Mouse (Mus musculus) forebrain, embryonic 15.5 days (tissue): Measurements from ENCODE around the gene Zfp184. TPM values are rescaled to one million over a fixed set of nuclear protein-coding genes. Genes with fewer than 3 reads are reported as not detected.
A peak's percentile ranks its signal among the peaks of the same experiment; 100 is the strongest.

Experiments used
- ATAC-seq: fragments of 200-750 bp; cut with Nextera tagmentation; replicated peaks from 2 replicates; pipeline ENCODE4 v1.8.0; 2017; ENCODE audit warnings: mild to moderate bottlenecking, moderate TSS enrichment, moderate library complexity
- H3K27ac ChIP-seq: fragments of 300-500 bp; sonication (generic); replicated peaks from 2 replicates; pipeline ENCODE4 v1.5.1; 2015; ENCODE audit warnings: mild to moderate bottlenecking, inconsistent platforms
- H3K27me3 ChIP-seq: fragments of 300-500 bp; sonication (generic); 2 replicates; pipeline ENCODE4 v1.6.1; 2015; ENCODE audit warnings: inconsistent platforms
- H3K36me3 ChIP-seq: fragments of 300-500 bp; sonication (generic); 2 replicates; pipeline ENCODE4 v1.6.1; 2015; ENCODE audit warnings: mild to moderate bottlenecking, inconsistent platforms
- H3K4me1 ChIP-seq: fragments of 300-500 bp; sonication (generic); 2 replicates; pipeline ENCODE4 v1.6.1; 2015; ENCODE audit warnings: inconsistent platforms
- H3K4me2 ChIP-seq: fragments of 300-500 bp; sonication (generic); replicated peaks from 2 replicates; pipeline ENCODE4 v1.6.1; 2015; ENCODE audit warnings: mild to moderate bottlenecking, inconsistent platforms
- H3K4me3 ChIP-seq: fragments of 300-500 bp; sonication (generic); 2 replicates; pipeline ENCODE4 v1.5.1; 2015; ENCODE audit warnings: mild to moderate bottlenecking, inconsistent platforms
- H3K9ac ChIP-seq: fragments of 300-500 bp; sonication (generic); replicated peaks from 2 replicates; pipeline ENCODE4 v1.6.1; 2015; ENCODE audit warnings: mild to moderate bottlenecking, inconsistent platforms
- H3K9me3 ChIP-seq: fragments of 300-500 bp; sonication (generic); 2 replicates; pipeline ENCODE4 v1.6.1; 2016; ENCODE audit warnings: inconsistent platforms
- WGBS: fragments of 180-500 bp; shearing (Covaris S2); methylation state at CpG from one replicate; pipeline ENCODE4 v1.1.7; 2015; ENCODE audit warnings: mixed read lengths; 5-methylcytosine and 5-hydroxymethylcytosine counted together
- polyA plus RNA-seq: library from polyadenylated mRNA; unstranded; fragments of >200 nt; fragmentation: Nextera tagmentation; extraction: Ambion mirVana; gene quantifications from 2 replicates; pipeline ENCODE4 v1.2.1, GENCODE M21; 2015

Zfp184 gene
- polyA plus RNA-seq, 1 experiment from 2014 or later: 24.7 TPM

DNA sequence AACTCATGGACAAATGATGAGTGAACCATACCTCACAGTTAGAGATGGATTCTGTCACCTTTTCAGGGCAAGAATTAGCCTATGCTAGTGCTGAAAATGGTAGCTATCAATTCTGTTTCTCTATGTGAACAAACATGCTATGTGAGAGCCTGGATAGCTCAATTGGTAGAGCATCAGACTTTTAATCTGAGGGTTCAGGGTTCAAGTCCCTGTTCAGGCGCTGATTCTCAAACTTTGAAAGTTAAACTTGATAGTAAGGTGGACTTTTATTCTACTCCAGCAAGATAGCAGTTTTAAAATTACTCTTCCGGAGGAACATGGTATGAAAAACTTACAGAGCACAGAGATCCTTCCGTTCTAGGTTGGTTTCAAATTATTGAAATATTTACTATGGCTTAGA, 26.7 kb downstream of the Zfp184 start:
- no peak overlapping the region for H3K4me3 ChIP-seq
- H3K27ac ChIP-seq: no peak overlapping the region
- H3K9ac ChIP-seq: no peak overlapping the region
- no peaks in the 10 kb centered on the region for H3K4me1 ChIP-seq
- H3K4me2 ChIP-seq: no peak overlapping the region
- no peaks in the 10 kb centered on the region for H3K36me3 ChIP-seq
- no peaks in the 10 kb centered on the region for H3K9me3 ChIP-seq
- no peaks in the 10 kb centered on the region for H3K27me3 ChIP-seq
- no peak for ATAC-seq
- WGBS: 35% methylated on average over 3 of the region's 3 CpGs

- ATAC-seq: peak; percentile 91
- Histone ChIP-seq H3K27ac (peak overlapping the region; percentile 96), H3K36me3 (no peaks in the 10 kb centered on the region), H3K4me1 (no peaks in the 10 kb centered on the region), H3K9ac (peak overlapping the region; percentile 88), H3K27me3 (0 out of 2 replicates have a peak, but pooled peaks cover 3% of the 10 kb centered on the region), H3K4me3 (peak overlapping the region; percentile 70), H3K4me2 (peak overlapping the region; percentile 40), H3K9me3 (no peaks in the 10 kb centered on the region)
- WGBS: under 1% methylated on average over 23 of the region's 23 CpGs
These were observed 29.4 kb downstream of the Zfp184 start for GRCm38 (mm10) chr13:21974221-21974725.

GRCm38 (mm10) chr13:21974726-21975473, 30.0 kb downstream of the Zfp184 start:
- no peaks in the 10 kb centered on the region for H3K4me1 ChIP-seq
- 0 out of 2 replicates have a peak, but pooled peaks cover 7% of the 10 kb centered on the region for H3K27me3 ChIP-seq
- peak overlapping the region; percentile 88 for H3K9ac ChIP-seq
- ATAC-seq: peak; percentile 97
- H3K9me3 ChIP-seq: no peaks in the 10 kb centered on the region
- H3K36me3 ChIP-seq: no peaks in the 10 kb centered on the region
- peak overlapping the region; percentile 96 for H3K27ac ChIP-seq
- H3K4me3 ChIP-seq: peak overlapping the region; percentile 70
- H3K4me2 ChIP-seq: peak overlapping the region; percentile 40
- 4% methylated on average over 20 of the region's 20 CpGs for WGBS

DNA sequence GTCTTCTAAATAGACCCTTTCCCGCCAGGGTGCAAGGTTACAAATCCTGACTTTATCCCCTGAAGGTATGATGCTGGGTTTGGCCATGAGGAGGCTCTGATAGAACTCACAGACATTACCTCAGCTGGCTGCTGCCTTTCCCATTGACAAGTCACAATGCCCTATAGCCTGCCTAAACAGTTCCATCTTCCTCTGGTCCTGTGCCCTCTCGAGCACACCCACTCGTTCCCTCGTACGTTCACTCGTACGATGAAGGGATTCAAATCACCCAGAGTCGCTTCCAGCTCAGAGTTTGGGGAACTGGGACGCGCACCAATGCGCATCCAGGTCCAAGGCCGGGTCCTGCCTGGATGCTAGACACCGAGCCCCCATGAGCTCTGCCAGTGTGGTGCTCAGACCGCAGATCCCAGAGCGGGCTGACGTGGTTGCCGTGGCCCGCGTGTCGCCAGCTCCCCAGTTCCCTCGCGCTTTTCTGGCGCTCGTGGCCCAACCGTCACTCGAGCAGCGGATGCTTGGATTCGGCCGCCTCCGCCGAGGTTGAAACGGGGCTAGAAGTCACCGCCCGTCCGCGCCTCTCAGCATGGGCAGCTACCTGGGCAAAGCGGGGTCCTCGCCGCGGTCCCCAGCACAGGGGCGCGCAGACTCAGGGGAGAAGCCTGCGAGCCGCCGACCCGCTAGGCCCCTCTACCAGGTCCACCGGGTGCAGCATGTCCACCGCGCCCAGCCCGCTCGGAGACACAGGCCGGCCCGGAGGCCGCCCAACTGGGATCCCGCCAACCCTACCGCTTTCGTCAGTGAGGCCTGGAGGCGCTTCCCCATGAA, 36.3 kb downstream of the Zfp184 start, which contains the start of gene Pom121l2:
Pom121l2 (plus strand) TSS at position 214 of the 822 bp plus-strand sequence.
- peak within 1 kb of the TSS; percentile 62 for H3K9ac ChIP-seq
- H3K9me3 ChIP-seq: no peaks in the 10 kb centered on the region
- no peak within 1 kb of the TSS for H3K27ac ChIP-seq
- no peaks in the 10 kb centered on the region for H3K36me3 ChIP-seq
- H3K27me3 ChIP-seq: peaks cover 49% of the 10 kb centered on the region
- peak within 1 kb of the TSS; percentile 52 for H3K4me3 ChIP-seq
- peak within 1 kb of the TSS; percentile 91 for H3K4me2 ChIP-seq
- peak; percentile 77 for ATAC-seq
- H3K4me1 ChIP-seq: peaks cover 12% of the 10 kb centered on the region
- under 1% methylated on average over 58 of the region's 58 CpGs for WGBS

- peaks cover 51% of the 10 kb centered on the region for H3K27me3 ChIP-seq
- 8% methylated on average over 17 of the region's 17 CpGs for WGBS
- no peak; the same call in 1 of the 2 replicates for ATAC-seq
These were observed 36.9 kb downstream of the Zfp184 start for GRCm38 (mm10) chr13:21981803-21982193.

DNA sequence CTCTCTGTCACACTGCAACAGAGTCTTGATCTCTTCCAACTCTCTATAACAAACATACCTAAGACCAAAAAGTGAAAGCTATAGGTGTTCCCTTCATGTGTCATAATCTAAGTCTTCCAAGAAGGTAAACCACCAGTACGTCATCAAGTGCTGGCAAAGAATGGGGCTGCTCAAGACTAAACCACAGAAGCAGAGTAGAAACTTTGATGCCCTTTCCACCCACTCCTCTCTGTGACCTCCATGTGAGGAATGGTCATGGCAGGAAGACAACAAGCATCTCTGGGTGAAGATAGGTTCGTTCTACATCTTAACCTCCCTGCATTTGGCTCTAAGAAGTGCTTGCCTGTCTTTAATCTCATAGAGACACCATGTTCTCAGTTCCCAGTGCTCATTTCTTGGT, 39.6 kb downstream of the Zfp184 start:
- H3K27me3 ChIP-seq: peaks cover 47% of the 10 kb centered on the region
- no peaks in the 10 kb centered on the region for H3K9me3 ChIP-seq
- peaks cover 12% of the 10 kb centered on the region for H3K4me1 ChIP-seq
- no peak overlapping the region for H3K9ac ChIP-seq
- no peaks in the 10 kb centered on the region for H3K36me3 ChIP-seq
- no peak overlapping the region for H3K27ac ChIP-seq
- no peak overlapping the region for H3K4me2 ChIP-seq
- ATAC-seq: no peak
- H3K4me3 ChIP-seq: no peak overlapping the region
- 84% methylated on average over 2 of the region's 2 CpGs for WGBS

More at GRCm38 (mm10) chr13:21981803-21982193, 36.9 kb downstream of the Zfp184 start:
- Histone ChIP-seq H3K4me3 (peak overlapping the region; percentile 52), H3K27ac (no peak overlapping the region), H3K9me3 (no peaks in the 10 kb centered on the region), H3K36me3 (no peaks in the 10 kb centered on the region), H3K4me2 (peak overlapping the region; percentile 91), H3K4me1 (peaks cover 12% of the 10 kb centered on the region), H3K9ac (peak overlapping the region; percentile 62)

DNA sequence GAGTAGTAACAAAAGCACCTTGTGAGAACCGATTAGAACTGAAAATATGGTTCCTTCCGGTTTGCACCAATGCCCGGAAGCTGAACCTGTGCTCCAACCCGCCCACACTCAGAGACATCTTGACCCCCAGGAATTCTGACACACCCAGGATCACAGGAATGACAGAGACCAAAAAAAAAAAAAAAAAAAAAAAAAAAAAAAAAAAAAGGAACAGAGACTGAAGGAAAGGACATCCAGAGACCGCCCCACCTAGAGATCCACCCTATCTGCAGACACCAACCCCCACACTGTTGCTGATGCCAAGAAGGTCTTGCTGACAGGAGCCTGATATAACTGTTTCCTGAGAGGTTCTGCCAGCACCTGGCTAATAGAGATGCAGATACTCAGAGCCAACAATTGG, 47.7 kb downstream of the Zfp184 start:
- Histone ChIP-seq H3K4me1 (peaks cover 19% of the 10 kb centered on the region), H3K9me3 (no peaks in the 10 kb centered on the region), H3K27me3 (peaks cover 43% of the 10 kb centered on the region), H3K36me3 (no peaks in the 10 kb centered on the region), H3K9ac (no peak overlapping the region), H3K4me2 (no peak overlapping the region), H3K27ac (no peak overlapping the region), H3K4me3 (no peak overlapping the region)
- 85% methylated on average over 5 of the region's 5 CpGs for WGBS
- no peak for ATAC-seq

DNA sequence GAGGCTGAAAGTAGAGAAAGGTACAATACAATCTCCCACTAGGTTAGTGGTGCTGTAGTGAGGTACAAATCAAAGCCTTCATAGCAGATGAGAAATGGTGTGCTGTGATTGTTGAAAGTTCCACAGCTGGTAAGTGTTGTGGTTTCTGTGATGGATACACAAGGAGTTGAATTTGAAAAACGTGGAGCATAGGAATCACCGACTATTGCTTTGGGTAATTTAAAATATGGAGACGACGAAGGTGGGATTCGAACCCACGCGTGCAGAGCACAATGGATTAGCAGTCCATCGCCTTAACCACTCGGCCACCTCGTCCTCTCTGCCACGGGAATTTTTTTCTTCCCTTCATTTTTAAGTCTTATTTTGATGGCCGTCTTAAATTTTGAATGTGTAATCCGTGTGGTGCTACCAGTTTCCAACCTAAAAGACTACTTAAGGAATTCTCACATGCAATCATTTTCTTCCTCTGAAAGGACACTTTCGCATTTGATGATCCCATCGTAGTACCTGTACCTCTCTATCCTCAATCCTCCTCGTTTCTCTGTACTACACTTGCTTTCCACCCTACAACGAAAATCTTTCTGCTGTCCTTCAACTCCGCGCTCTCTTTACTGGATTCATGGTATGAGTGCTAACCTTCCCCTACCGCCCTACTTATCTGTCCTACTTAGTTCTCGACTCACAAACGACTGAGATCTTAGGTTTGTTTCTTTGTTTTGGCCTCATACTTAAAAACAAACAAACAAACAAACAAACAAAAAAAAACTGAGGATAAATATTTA, 49.3 kb downstream of the Zfp184 start:
- H3K9ac ChIP-seq: no peak overlapping the region
- H3K4me1 ChIP-seq: peaks cover 19% of the 10 kb centered on the region
- no peaks in the 10 kb centered on the region for H3K36me3 ChIP-seq
- peaks cover 59% of the 10 kb centered on the region for H3K27me3 ChIP-seq
- ATAC-seq: no peak
- WGBS: under 1% methylated on average over 22 of the region's 22 CpGs
- H3K4me2 ChIP-seq: no peak overlapping the region
- H3K9me3 ChIP-seq: no peaks in the 10 kb centered on the region
- no peak overlapping the region for H3K27ac ChIP-seq
- H3K4me3 ChIP-seq: no peak overlapping the region

DNA sequence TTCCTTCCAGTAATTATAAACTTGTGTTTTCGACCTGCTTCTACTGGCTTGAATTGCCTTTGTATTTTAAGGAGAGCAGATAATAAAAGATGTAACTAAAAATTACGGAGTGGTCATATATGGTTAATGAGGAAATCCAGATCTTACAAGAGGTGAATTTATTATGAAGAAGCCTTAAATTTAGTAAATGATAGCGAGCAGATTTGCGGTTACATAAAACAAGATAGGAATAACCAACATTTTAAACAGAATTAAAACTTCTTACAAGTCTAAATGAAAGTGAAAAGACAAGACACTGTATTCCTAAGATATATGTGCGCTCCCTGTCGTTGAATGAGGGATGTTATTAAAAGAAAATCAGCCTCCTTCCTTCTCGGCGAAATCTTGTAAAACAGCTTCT, 50.0 kb downstream of the Zfp184 start:
- peak overlapping the region; percentile 29 for H3K4me3 ChIP-seq
- H3K36me3 ChIP-seq: no peaks in the 10 kb centered on the region
- H3K4me1 ChIP-seq: peaks cover 19% of the 10 kb centered on the region
- peaks cover 67% of the 10 kb centered on the region for H3K27me3 ChIP-seq
- no peak overlapping the region for H3K27ac ChIP-seq
- peak overlapping the region; percentile 36 for H3K4me2 ChIP-seq
- no peak for ATAC-seq
- no peak overlapping the region for H3K9ac ChIP-seq
- 5% methylated on average over 8 of the region's 8 CpGs for WGBS
- no peaks in the 10 kb centered on the region for H3K9me3 ChIP-seq

DNA sequence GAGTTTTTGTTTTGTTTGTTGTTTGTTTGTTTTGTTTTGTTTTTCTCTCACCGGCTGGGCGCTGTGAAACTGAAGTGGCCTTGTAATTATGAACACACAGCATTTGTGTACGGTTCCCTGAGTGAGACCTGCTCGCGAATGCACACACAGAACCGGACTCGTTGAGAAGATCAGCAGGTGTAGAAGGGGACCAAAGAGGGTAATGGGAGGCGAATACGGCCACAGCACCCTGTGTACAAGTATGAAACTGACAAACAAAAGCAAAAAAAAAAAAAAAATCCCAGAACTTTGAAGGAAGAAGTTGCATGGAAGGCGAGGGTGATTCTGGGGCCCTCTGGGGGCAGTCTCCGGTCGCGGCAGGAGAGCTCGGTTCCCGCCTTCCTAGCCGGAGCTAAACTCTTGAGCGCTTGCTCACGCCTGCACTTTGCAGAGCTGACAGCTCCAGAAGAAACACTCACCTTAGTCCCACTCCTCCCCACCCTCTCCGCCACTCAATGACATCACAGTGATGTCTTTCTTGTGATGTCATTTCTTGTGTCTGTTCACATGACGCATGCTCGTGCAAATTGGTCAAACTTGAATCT, 50.5 kb downstream of the Zfp184 start:
- peaks cover 19% of the 10 kb centered on the region for H3K4me1 ChIP-seq
- no peak overlapping the region for H3K27ac ChIP-seq
- H3K36me3 ChIP-seq: no peaks in the 10 kb centered on the region
- H3K4me3 ChIP-seq: peak overlapping the region; percentile 29
- peak overlapping the region; percentile 36 for H3K4me2 ChIP-seq
- H3K9ac ChIP-seq: no peak overlapping the region
- 1% methylated on average over 21 of the region's 21 CpGs for WGBS
- no peak for ATAC-seq
- peaks cover 72% of the 10 kb centered on the region for H3K27me3 ChIP-seq
- H3K9me3 ChIP-seq: no peaks in the 10 kb centered on the region

- peaks cover 81% of the 10 kb centered on the region for H3K27me3 ChIP-seq
- no peak overlapping the region for H3K27ac ChIP-seq
- peak overlapping the region; percentile 20 for H3K4me2 ChIP-seq
- H3K4me1 ChIP-seq: peaks cover 19% of the 10 kb centered on the region
- 4% methylated on average over 12 of the region's 12 CpGs for WGBS
- no peaks in the 10 kb centered on the region for H3K9me3 ChIP-seq
- H3K4me3 ChIP-seq: peak overlapping the region; percentile 9
- H3K36me3 ChIP-seq: no peaks in the 10 kb centered on the region
- no peak for ATAC-seq
- H3K9ac ChIP-seq: no peak overlapping the region
These were observed 51.4 kb downstream of the Zfp184 start for GRCm38 (mm10) chr13:21996101-21996839.
